Mouse (Mus musculus) heart, adult 8-10 months (tissue): Measurements from ENCODE around the gene Gm17617. TPM values are rescaled to one million over a fixed set of nuclear protein-coding genes. Genes with fewer than 3 reads are reported as not detected.
"Not testable (repeated sequence)": the region's sequence is repeated elsewhere in the genome, so short reads cannot be mapped to it uniquely, and the experiment has no call there.

Experiments
- DNase-seq: peaks from one replicate; pipeline ENCODE4 v3.0.0; 2022; ENCODE audit warnings: low spot score
- total RNA-seq, 4 experiments: library from RNA; stranded (reverse); gene quantifications; 2 replicates each; pipeline ENCODE4 v1.2.4; 2022

The Gm17617 gene
- total RNA-seq, 4 experiments from 2014 or later: not detected

DNA sequence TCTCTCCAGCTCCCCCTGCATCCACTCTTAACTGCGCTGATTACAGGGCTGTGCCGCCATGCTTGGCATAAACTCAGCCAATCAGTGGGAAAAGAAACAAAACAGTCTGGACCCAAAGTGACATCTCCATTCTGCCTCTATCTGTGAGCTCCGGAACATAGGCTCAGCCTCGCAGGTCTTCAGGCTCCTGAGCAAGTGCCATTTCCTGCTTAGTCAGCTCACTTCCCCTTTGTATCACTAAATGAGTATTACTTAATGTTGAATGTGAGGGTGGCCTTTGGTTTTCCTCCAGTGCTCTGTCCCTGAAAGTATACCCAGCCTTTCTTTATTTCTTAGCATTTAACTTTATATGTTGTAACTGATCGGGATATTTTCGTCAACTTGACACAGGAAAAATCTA, 8.4 kb downstream of the Gm17617 start:
- DNase-seq: no peak

DNA sequence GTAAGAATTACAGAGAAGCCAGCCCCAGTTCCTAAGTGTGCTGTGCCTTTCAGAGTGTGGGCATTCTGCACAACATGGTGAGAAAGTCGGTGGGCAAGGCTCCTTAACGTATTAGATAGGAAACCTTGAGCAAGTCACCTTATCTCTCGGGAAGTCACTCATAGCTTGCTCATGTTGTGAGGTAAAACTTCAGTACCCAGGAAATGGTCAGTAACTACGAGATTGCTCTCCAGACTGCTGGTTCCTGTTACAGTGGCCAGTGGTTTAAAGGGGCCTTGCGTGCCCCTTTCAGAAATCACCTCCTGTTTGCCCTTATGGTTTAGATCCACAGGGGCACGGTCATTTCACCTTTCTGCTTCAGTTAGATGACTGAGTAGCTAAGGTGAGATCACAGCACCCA, 19.0 kb downstream of the Gm17617 start:
- DNase-seq: no peak

DNA sequence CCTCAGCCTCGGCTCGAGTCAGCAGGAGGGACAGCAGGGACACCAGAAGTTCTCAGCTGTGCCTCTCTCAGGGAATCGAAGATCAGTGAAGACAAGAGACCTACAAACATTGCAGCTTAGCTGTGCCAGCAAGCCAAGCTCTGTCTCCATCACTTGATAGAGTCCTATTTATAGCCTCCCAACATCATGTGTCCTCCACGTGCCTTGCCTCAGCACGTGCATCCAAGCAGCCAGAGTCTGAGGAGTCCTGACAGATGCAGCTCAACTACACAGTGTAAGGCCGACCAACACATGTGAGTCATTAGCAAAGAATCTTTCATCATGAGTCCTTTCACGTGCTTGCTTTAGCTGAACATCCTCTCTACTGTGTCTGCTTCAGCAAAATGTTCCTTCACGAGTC, 25.7 kb downstream of the Gm17617 start:
- peak; percentile 76 for DNase-seq

DNA sequence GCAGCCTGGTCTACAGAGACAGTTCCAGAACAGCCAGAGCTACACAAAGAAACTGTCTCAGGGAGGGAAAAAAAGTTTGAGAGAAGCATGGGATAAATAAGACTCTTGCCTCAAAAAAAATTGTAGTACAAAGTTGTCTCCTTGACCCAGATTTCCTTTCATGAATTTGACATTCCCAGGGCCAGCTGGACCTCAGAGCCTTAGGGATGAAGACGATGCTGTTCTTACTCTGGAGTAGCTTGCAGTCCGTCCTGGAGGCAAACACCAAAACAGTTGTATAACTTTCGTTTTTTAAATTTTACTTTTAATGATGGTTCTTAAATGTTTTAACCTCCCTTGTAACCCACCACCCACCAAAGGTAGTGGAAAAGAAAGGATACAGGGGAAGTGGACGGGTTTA, 26.2 kb downstream of the Gm17617 start:
- DNase-seq: no peak

DNA sequence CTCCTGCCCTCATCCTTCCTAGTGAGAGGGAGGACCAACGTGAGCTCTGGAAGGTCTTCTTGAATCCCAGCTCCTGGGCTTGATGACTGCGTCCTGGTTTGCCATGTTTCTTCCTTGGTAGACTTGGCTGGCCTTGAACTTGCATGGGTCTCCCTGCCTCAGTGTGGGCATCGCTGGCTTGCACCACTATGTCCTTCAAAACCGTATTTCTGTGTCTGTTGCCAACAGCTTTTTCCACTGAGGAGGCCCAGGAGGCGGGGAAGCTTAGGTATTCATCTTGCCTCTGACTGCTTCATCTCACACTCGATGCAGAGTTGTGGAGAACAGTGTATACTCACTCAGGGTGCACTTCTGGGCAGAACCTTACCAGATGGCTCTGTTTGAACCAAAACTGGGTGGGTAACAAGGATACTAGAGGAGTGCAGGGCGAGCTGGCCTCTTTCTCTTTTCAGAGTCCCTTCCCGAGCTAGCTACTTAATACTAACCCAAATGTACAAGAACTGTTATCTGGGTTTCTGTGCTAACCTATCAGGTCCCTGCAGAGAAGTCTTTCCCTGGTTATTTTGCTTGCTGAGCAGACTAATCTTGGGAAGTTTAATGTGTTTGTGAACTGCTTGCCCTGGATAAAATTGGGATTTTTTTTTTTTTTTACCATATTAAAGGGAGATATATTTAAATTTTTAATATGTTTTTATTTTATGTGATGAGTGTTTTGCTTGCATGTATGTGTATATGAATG, 27.2 kb downstream of the Gm17617 start:
- DNase-seq: peak; percentile 20

DNA sequence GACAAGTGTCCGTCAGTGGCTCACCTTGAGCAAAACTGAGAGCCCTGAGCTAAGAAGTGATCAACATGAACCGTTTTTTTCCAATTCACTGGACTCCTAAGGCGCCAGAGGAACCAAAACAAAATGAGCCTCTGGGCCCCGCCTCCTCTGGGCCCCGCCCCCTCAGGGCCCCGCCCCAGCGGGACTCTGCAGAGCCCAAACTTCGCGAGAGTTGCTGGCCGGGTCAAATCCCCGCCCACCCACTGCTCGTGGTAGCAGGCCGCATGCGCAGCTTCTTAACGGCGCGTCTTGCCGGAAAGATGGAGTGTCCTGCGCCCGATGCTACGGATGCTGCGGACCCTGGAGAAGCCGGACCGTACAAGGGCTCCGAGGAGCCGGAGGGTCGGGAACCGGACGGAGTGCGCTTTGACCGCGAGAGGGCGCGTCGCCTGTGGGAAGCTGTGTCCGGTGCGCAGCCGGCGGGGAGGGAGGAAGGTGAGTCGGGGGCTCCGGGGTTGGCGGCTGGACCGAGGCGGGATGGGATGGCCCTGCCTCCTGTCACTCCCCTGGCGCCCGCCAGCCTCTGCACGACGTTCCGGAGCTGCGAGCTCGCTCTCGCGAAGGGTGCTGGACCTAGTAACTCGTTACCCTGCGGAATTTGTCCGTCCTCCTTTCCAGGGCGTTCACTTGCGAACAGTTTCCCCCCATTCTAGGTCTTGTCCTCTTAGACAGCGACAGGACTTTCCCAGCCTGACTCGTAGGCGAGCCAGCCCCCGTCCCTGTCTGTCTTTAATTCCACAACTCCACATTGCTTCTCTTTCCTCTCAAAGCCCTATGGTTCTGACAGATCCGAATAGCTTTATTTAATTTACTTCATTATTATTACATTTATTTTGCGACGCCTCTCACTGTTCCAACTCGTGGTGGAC, 28.0 kb downstream of the Gm17617 start, which contains the start of gene Zfp346:
TSS of gene Zfp346 (plus strand) at position 267 of the 908 bp plus-strand sequence.
- DNase-seq: peak; percentile 97

DNA sequence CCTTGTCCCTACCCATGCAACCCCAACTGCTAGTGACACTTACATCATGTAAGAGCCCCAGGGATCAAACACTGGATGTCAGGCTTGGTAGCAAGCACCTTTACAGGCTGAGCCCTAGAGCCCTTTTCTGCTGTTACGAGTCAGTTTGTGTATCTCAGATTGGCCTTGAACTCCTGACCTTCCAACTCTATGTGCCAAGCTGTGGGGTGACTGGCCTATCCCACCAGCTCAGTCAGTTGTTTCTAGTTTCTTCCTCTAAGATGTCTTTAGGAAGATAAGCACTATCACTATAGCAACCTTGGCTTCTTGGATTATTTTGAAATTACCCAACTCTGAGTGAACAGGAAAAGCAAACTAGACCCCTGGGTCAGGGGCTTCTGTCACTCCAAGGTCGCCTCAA, 30.0 kb downstream of the Gm17617 start:
- DNase-seq: no peak

DNA sequence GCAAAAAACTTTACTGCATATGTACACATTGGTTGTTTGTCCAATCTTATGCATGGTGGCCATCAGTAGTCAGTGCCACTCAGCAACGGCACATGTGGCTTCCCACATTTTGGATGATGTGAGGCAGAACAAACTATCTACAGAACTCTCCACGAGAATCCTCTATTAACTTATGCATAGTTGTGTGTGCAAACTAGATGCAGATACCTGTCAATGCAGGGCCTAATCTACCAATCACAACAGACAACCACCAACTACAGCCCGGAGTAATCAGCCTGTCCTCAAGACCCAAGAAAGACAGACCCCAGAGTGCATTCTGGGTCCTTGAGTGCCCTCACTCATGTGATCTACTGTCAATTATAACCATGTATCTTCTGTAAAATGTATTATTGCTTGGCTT, 31.0 kb downstream of the Gm17617 start:
- no peak for DNase-seq

DNA sequence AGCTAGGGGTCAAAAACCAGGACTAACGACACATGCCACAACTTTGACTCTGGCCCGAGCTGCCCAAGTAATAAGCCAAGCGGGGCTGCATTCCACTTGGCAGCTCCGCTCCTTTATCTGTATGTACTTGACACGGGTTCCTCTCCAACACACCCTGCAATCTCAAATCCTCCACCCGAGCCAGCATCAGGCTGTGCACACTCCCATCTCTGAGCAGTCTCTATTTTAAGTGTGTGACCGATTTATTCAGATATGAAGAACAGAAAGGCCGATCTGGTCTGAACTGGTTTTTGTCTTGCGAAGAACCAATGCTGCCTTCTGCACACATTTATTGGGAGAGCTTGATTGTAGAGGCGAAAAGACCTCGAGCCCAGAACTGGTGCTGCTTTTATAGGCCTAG, 31.7 kb downstream of the Gm17617 start:
- DNase-seq: no peak

DNA sequence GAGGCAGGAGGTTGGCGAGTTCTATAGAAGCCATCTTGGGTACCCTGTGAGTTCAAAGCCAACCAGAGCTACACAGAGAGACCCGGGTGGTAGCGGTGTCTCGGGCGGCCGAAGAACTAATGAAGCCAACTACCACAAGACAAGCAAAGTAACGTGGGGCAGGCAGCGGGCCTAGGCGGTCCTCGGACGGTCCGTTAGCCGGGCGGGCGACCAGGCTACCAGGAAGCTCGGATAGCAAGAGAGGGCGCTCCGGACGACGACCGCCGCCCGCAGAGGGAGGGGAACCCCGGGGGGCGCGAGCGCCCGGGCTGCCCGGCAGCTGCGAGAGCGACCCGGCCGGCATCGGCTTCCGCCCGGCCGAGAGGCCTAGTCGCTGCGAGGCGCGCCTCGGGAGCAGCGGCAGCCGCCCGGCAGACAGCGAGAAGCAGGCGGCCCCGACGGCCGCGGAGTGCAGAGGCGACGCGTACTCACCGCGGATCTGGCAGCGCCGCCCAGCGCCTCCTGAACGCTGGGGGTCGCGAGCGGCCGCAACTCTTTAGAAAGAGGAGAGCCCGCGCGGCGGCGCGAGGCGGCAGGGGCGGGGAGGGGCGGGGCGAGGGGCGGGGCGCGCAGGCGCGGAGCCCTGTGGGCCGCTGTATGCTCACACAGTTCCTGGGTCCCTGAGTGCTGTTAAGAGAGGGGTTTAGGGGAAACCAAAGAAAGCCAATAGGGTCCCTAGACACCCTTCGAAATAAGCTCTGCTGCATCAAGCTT, 33.4 kb downstream of the Gm17617 start, which contains the start of gene Uimc1:
TSS of gene Uimc1 (minus strand) at position 575 of the 753 bp plus-strand sequence.
- DNase-seq: peak; percentile 65

DNA sequence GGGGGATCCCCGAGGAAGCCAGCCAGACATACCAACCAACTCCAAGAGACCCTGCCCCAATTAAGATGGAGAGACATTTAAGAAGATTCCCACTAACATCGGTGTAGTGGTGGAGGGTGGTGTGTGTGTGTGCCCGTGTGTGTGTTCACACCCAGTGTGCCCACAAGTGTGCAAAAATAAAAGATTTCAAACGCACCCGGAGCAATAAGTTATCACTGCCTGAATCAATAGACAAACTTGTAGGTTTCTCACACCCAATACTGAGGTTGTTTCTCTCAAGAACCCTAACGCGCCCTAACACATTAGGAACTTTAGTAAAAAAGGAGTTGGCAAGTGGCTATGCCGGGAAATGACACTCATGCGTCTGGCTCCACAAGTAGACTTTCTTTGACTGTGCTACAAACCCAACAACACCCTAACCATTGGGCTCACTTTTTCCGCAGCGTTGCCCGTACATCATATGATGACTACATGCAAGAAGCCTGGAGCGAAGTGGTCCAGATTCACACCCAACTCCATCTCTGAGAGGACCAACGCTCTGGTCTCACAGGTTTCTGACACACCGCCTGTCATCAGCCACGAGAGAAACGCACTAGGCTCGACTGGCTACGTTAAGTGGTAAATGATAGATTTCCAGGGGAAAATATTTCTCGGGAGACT, 34.2 kb downstream of the Gm17617 start:
- DNase-seq: no peak

DNA sequence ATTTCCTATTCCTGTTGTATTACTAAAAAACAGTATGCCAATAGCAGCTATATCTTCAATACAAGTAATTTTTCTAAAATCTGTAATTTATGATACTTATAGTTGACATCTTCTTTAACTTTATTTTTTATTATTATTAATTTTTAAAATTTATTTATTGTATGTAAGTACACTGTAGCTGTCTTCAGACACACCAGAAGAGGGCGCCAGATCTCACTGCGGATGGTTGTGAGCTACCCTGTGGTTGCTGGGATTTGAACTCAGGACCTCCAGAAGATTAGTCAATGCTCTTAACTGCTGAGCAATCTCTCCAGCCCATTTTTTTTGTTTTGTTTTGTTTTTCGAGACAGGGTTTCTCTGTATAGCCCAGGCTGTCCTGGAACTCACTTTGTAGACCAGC, 35.5 kb downstream of the Gm17617 start:
- not testable (repeated sequence) for DNase-seq

DNA sequence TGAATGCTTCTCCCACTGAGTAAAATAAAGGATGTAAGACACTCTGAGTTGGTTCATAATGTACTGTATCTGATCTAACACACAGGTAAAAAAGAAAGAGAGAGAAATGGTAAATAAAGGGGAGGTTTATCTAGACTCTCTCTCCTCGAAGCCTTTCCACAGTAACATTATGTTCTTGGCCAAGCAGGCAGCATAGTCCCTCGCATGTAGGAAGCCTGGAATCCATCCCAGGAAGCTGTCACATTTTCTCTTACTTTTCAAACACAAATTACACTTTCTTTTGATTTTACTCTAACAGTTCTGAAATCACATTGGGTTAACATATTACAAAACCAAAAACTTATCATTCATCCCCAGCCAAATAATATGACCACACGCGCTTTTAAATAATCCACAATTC, 40.8 kb downstream of the Gm17617 start:
- DNase-seq: no peak

Other genes with a start within 250 kb of the Gm17617 start
- 1 to 10 TPM in 2 of 4 experiments, under 1 TPM in 2; 0.80 to 1.7 (median 0.98) TPM for gene Unc5a, start 184.1 kb downstream of the Gm17617 start, total RNA-seq
- 1 to 10 TPM in 1 of 4 experiments, under 1 TPM in 3; 0.83 to 1.1 (median 0.85) TPM for gene Hk3, start 112.2 kb downstream of the Gm17617 start, total RNA-seq
- 10 to 100 TPM; 15.6 to 21.3 (median 20.1) TPM for gene Uimc1, start 33.2 kb downstream of the Gm17617 start, total RNA-seq
- gene Zfp346, start 28.2 kb downstream of the Gm17617 start, total RNA-seq: 10 to 100 TPM; 17.6 to 31.3 (median 22.5) TPM
- under 1 TPM in 3 of 4 experiments, not detected in 1; 0.16 to 0.29 (median 0.28) TPM for gene Fgfr4, start 19.1 kb upstream of the Gm17617 start, total RNA-seq
- 10 to 100 TPM; 47.2 to 55.1 (median 51.9) TPM for gene Nsd1, start 76.2 kb upstream of the Gm17617 start, total RNA-seq
- gene Prelid1, start 187.0 kb upstream of the Gm17617 start, total RNA-seq: 10 to 100 TPM; 31.4 to 47.5 (median 39.6) TPM
- 10 to 100 TPM; 29.4 to 47.1 (median 38.3) TPM for gene Rab24, start 188.4 kb upstream of the Gm17617 start, total RNA-seq
- under 1 TPM in 2 of 4 experiments, not detected in 2; 0.46 to 0.97 TPM for gene Mxd3, start 196.3 kb upstream of the Gm17617 start, total RNA-seq
- gene Lman2, start 229.2 kb upstream of the Gm17617 start, total RNA-seq: 10 to 100 TPM; 50.1 to 52.8 (median 51.7) TPM
- gene Rgs14, start 236.2 kb upstream of the Gm17617 start, total RNA-seq: under 1 TPM; 0.19 to 0.80 (median 0.41) TPM